Mouse (Mus musculus) T-helper 2 cell (primary cell): Measurements from ENCODE around the gene Dhps.

ENCODE experiments used
- in situ Hi-C: fragments of 300-600 bp; cut with MboI, MseI; formaldehyde crosslinking; loops from one replicate; pipeline ENCODE4 v1.15.1; 2025; ENCODE audit warnings: high pct_unique_total_duplicates

Gene Dhps

DNA sequence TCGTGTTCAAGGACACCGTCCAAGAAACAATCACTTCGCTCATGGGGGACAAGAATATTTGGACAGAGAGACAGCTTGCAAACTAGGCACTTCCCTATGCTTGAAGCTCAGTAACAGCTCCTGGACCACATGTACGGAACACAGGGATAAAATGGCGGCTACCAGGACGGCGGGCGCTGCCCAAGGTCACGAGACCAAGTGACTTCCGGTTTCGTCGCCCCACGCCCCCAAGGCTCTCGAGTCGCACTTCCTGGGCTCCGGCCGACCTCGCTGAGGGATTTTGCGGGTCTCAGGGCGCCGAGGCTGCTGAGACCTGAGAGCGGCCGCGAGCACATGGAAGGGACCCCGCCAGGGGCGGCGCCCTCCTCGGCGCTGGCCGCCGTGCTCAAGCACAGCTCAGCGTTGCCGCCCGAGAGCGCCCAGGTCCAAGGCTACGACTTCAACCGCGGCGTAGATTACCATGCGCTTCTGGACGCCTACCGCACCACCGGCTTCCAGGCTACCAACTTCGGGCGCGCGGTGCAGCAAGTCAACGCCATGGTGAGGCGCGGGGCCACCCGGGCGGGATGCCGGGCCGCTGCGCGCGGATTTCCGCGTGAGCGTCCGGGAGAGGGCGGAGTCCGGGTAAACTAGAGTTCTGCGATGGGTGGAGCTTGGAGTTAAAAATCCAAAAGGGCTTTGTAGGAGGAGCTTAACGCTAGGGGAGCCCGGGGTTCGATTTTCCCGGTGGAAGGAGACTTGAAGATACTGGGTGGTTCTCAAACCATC lies at the start of gene Dhps:
Dhps (plus strand) TSS at position 244 of the 768 bp plus-strand sequence.
- in situ Hi-C loops, result no loop called here

GRCm38 (mm10) chr8:85023846-85024245 lies 47.7 kb upstream of the Dhps start:
- in situ Hi-C loops, result no loop called here

GRCm38 (mm10) chr8:85025098-85025932 lies 46.2 kb upstream of the Dhps start, which contains the start of gene Asna1:
Gene Asna1 (minus strand): TSS chr8:85025281.
- in situ Hi-C loops, result no loop called here

DNA sequence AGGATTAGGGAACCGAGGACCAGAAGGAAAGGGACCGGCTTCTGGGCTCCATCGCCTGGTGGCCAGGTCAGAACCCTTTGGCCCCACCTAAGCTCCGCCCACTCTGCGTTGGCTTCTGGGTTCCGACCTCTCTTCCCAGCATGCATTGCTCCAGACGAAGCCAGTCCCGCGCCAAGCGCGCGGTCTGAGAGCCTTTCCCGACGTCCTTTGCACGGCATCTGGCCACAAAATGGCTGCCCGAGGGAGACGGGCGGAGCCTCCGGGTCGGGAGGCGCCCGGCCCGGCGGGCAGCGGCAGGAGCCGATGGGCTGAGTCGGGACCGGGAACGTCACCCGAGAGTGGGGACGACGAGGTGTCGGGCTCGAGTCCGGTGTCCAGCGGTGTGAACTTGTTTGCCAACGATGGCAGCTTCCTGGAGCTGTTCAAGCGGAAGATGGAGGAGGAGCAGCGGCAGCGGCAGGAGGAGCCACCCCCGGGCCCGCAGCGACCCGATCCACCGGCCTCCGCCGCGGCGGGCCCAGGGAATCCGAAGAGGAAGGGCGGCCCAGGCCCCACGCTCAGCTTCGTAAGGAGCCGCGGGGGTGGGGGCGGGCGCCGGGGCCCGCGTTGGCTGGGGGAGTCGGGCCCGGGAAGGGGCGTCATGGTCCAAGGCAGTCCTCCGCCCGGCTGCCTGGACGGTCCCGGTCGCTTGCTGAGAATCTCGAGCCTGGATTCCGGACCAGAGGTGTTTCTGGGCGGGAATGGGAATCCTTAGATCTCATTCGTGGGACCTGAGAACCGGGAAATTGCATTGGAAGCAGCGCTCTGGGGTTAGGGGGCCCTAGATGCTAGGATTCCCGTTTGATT lies 44.7 kb upstream of the Dhps start, which contains the start of gene Trir:
Trir (plus strand) TSS at position 154 of the 846 bp plus-strand sequence.
- in situ Hi-C loops, result no loop called here

DNA sequence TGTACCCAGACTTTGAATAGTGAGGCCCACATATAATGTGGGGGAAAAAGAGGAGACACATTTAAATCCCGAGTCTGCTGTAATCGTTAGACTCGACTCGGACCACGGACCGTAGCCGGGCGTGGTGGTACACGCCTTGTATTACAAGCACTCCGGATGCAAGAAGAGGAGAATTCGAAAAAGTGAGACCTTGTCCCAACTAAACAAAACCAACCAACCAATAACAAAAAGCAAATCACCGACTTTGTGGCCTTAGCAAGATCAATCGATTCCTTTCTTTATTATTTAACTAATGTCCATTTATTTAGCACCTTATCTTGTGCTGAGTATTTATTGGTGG lies 44.1 kb upstream of the Dhps start:
- in situ Hi-C loops, result no loop called here

GRCm38 (mm10) chr8:85027922-85028321 lies 43.6 kb upstream of the Dhps start:
- in situ Hi-C loops, result no loop called here

DNA sequence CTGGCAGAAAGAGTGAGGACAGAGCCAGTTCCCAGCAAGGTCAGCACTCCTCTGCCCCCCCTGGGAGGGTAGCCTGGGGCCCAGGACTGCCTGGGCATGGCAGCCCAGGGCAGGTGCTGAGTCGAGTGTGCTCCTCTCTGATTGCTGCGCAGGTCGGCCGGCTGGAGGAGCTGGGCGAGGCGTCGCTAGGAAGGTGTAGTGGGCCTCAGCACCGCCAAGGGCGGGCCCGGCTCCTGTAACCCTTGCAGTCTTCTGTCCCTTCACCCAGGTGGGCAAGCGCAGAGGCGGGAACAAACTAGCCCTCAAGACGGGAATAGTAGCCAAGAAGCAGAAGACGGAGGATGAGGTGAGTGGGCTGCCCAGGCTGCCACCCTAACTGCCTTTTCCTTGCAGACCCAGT lies 42.3 kb upstream of the Dhps start:
- in situ Hi-C loops, result no loop called here

DNA sequence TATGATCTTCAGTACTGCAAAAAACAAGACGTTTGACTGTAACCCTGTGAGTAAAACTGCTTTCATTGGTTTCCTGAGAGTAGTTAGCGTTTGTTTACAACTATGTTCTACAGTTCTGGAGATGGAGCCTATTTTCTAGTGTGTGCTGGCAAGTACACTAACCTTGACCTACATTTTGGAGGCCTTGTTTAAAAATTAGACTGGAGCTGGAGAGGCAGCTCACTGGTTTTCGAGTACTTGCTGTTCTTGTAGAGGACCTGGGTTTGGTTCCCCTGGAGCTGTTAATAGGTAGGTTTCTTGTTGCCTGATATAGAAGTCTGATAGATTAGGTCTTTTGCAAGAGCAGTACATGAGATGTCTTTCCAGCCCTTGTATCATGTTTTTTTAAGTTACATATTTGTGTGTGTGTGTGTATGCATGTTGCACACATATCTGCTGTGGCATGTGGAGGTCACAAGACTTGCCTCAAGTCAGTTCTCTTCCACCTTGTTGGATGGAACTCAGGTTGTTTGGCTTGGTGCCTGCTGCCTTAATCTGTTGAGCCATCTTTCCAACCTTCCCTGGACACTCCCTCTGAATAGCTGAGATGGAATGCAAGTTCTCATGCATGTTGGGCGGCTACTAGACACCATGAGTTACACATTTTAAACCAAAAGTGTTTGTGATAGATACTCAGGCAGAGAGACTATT lies 38.8 kb upstream of the Dhps start:
- in situ Hi-C loops, result no loop called here

DNA sequence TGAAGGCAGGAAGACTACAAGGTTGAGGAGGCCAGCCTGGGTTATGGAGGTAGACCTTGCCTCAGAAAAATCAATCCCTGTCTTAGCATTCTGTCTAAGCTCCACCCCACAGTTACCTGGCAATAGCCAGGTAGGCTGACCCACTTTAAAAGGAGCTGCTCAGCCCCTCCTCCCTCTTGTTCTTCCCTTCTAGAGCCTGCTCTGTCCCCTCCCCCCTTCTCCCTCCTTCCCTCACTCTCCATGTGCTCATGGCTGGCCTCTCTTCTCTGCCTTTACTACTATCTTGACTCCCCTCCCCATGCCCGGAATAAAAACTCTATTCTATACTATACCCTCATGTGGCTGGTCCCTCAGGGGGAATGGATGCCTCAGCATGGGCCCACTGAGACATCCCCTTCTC lies 37.7 kb upstream of the Dhps start:
- in situ Hi-C loops, result no loop called here

DNA sequence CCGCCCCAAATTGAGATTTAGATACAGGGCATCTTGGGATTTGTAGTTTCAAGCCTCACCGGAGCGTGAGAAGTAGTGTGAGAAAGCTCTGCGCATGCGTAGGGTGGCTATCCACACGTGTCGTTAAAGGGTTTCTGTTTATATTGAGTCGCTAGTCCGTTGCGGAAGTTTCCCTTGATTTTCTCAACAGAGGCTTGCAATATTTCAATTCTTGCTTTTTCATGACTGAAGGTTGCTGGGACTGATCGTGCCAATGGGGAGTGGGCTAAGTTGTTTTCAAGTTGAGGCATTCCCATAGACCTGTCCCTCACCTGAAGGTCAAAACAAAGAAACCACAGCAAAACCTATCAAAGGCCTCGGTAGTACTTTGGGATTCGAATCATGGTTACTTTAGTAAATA lies 36.8 kb upstream of the Dhps start:
- in situ Hi-C loops, result no loop called here

GRCm38 (mm10) chr8:85035165-85035727 lies 36.3 kb upstream of the Dhps start:
- in situ Hi-C loops, result no loop called here

DNA sequence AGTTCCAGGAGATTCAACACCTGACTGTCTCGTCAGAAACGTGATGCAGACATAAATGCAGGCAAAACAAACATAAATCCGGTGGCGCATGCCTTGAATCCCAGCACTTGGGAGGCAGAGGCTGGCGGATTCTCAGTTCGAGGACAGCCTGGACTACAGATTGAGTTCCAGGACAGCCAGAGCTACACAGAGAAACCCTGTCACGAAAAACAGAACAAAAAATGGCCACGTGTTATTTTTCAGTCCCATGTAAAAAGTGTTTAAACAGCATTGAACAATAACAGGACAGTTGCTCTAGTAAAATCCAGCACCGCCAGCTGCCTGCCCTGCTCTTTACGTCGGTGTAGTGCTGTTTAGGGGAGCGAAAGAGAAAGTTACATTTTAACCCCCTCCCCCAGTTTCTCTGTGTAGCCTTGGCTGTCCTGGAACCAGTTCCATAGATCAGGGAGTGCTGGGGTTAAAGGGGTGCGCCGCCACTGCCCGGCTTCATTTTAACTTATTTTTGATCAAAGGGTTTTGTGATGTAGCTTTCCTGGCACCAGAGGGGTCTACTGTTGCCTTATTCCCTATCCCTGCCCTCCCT lies 35.7 kb upstream of the Dhps start:
- in situ Hi-C loops, result no loop called here

DNA sequence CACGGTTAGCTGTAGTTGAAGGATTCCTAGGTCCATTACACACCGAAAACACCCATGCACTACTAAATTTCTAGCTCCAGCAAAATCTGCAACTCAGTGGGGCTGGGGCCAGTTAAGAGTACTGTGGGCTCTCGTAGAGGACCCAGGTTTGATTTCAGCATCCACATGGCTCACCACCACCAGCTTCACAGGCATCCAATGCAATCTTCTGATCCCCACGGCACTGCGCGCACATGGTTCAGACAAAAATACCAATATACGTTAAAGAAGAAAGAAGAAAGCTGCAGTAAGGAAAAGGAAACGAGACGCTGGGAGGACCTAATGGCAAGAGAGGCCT lies 35.2 kb upstream of the Dhps start:
- in situ Hi-C loops, result no loop called here

- in situ Hi-C loops, result no loop called here
These were observed 34.7 kb upstream of the Dhps start, which contains the start of gene Tnpo2 for GRCm38 (mm10) chr8:85036718-85037365. Gene Tnpo2 (plus strand): TSS chr8:85036915.

DNA sequence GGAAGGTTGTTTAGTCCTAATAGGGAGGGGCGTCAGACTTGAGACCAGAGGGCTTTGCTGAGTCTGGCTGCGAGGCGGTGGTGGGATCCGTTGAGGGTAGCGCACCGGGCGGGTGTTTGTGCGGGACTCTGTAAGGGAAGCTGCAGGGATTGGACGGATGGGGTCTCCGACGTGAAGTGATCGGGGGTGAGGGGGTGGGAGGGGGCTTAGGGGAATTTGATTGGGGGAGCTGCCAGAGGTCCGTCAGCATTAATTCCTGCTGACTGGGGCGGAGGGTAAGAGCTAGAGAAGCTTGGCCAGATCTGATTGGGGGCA lies 34.2 kb upstream of the Dhps start:
- in situ Hi-C loops, result no loop called here

DNA sequence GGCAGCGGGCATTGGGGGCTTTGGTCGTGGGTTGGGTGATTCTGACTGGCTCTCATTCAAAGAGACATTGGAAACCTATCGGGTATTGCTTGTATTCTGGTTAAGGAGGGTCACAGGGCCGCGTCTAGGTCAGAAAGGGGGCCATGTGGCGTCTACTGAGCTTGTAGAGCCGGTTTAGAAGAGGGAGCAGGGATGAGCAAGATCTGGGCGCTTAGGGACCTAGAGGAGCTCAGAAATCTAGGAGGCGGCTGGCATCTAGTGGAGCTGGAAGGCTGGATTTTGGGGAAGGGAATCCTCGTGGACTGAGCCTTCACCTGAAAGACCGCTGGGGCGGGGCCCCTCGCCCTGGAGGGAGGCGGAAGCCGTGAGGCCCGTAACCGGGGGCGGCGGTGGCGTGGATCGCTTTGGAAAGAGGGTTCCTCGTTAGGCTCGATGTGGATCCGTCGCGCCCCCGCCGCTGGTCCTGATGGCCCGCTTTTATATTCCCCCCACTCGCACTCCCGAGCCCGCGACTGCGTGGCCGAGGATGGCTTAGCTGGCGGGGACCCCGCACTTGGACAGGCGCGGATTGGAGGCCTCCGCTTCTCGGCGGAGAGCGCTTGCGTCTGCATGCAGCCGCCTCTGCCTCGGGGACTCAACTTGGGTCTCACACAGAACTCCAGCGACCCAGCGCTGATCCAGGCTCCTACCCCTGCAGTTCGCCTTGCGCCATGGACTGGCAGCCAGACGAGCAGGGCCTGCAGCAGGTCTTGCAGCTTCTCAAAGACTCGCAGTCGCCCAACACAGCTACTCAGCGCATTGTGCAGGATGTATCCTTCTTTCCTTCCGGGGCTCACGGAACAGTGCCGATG lies 33.7 kb upstream of the Dhps start:
- in situ Hi-C loops, result no loop called here

DNA sequence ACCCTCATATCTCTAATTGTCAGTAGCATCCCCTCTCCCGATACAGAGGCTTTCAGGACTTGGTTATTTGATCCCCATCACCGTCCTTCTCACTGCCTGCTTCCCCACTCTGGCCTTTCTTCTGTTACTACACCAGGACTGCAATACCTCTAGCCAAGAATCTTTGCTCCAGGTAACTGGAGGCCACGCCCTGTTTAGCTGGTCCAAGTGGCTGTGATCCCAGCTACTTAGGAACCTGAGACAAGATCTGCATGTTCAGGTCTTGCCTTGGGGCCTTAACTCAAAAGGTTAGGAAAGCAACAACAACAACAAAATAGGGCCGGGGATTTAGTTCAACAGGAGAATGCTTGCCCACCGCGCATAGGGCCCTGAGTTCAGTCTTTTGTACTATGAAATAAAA lies 27.9 kb upstream of the Dhps start:
- in situ Hi-C loops, result no loop called here

- in situ Hi-C loops, result no loop called here
These were observed 14.2 kb upstream of the Dhps start for GRCm38 (mm10) chr8:85057367-85057766.

DNA sequence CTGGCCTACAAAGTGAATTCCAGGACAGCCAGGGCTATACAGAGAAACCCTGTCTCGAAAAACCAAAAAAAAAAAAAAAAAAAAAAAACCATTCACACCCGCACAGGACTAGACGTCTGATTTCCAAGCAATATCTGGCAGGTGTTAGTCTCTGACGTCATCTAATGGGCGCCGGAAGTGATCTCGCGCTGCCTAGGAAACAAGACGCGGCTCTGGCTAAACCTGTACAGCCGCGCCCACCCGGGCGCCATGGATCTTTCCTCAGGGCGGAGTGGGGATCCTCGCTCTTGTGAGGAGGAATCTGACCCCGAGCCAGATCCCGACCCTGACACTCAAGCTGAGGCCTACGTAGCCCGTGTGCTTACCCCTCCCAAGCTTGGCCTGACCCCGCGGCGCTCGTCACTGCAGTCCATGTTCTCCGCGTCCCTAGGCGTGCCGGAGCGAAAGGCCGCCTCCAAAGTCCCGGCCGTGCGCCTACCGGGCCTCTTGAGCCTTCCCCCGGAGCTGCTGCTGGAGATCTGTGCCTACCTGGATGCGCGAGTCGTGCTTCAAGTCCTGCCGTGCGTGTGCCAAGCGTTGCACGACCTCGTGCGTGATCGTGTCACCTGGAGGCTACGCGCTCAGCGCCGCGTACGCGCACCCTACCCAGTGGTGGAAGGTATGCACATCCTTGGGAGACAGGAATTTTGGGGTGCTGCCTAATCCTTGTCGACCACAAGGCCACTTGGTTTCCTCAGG lies 11.5 kb upstream of the Dhps start, which contains the start of gene Fbxw9:
Fbxw9 (plus strand) TSS at position 177 of the 738 bp plus-strand sequence.
- in situ Hi-C loops, result loop anchor here (5.0 kb wide), 1 partner anchor 93 kb away; the partner anchor contains the start of genes Gm49661, Prdx2 and Rnaseh2a
